Mouse (Mus musculus) embryonic fibroblast, embryonic 13.5 days (primary cell): ENCODE measurements around the gene Ak5.

Source experiments
- CTCF ChIP-seq: IDR thresholded peaks from 2 replicates; pipeline ENCODE4 v1.5.1; 2011; ENCODE audit warnings: mild to moderate bottlenecking, control low read depth, low read length, moderate library complexity, borderline replicate concordance; ENCODE audit not compliant: insufficient read depth
- POLR2A ChIP-seq: IDR thresholded peaks from 2 replicates; pipeline ENCODE4 v1.6.1; 2011; ENCODE audit warnings: low read depth, mild to moderate bottlenecking, control low read depth, low read length, moderate library complexity

DNA sequence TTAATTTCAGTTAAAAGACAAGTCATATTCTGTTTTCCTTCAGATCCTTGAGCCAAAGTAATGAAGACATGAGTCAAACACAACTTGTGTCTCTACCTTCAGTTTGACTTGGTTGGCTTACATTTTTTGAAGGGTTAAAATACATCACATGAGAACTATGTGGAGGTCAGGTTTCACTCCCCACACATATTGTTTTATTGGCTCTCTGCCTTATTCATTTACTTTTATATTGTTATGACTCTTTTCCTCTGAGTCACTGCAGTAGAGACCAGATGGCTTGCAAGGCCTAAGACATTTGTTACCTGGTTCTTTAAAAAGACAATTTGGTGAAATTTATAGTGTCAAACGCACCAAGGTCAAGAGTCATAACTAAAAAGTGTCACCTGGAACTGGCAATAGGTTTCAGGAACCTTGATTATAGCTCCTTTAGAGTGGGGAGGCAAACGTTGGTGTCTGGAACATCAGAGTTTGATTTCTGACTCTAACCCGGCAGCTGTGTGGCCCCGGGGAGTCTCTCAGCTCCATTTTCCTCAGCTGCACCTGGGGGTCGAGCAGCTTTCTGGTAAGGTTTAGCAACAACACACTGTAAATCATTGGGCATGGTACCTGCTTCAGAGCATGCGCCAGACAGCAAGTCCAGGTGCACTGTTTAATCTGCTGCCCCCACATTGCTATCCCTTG lies 145.4 kb downstream of the Ak5 start:
- TF ChIP-seq CTCF (no peak), POLR2A (no peak)
